Mouse (Mus musculus): Measurements from ENCODE around the gene Mob3c.
A peak's percentile ranks its signal among the peaks of the same experiment; 100 is the strongest.

DNA sequence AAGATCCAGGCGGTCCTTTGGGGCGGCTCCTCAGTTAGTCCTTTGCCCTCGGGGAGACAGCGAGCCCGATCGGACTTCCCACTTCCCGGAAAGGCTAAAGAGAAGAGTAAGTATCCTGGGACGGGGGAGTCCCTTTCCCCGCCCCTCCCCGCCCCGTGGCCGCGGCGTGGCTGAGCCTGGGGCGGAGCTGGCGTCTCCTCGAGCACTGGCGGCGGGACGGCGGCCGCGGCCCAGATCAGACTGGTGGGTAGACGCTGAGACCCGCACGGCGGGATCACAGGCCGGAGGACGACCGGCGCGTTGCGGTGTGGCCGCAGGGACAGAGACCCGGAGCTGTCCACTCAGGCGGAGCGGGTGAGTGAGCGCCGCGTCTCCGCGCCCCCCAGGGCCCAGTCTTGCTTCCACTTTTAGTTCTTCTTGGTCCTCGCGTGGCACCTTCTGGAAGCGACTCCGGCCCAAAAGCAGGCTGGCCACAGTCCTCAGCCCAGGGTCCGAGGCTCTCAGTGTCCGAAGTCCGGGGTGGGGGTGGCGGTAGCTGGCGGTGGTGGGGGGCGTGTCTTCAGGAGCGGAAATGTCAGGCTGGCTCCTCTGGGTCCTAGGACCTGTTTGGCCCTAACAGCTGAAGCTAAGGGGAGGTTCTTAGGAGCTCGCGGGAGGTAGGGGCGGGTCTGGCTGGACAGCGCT lies at the start of gene Mob3c:
- no peak for TF ChIP-seq CTCF (conservative IDR thresholded peaks at IDR 0.05; ENCODE audit: insufficient read depth, insufficient read length, low read depth, low read length)
- TF ChIP-seq POLR2A (IDR thresholded peaks at IDR 0.05; ENCODE audit: low read depth, low read length): peak; percentile 46
